Mouse (Mus musculus) spleen, embryonic (tissue): Measurements from ENCODE around the gene Ndufb10.

Source experiments
- CTCF ChIA-PET: fragments of 350-600 bp; sonication (Branson Sonifier 250); formaldehyde crosslinking; loops from one replicate; lab custom pipeline; 2022; lab: Charles Lee

Ndufb10 gene

GRCm38 (mm10) chr17:24672141-24672540 is 52.1 kb downstream of the Ndufb10 start:
- CTCF ChIA-PET = no interaction called here
